Mouse (Mus musculus): ENCODE results near the gene Srebf1. TPM values are rescaled to one million over a fixed set of nuclear protein-coding genes. Genes with fewer than 3 reads are reported as not detected.

The Srebf1 gene
- polyA plus RNA-seq, 1 experiment: 12.3 TPM

GRCm38 (mm10) chr11:60255639-60256038 is 33.3 kb upstream of the Srebf1 start:
- H3K4me3 ChIP-seq (replicated peaks): no peak overlapping the region
- no peaks in the 10 kb centered on the region for H3K9me3 ChIP-seq (ENCODE audit: control insufficient read depth, low read length)
- H3K27me3 ChIP-seq (ENCODE audit: control insufficient read depth): no peaks in the 10 kb centered on the region
- no peak for TF ChIP-seq GATA1 (IDR thresholded peaks at IDR 0.05; ENCODE audit: low read length)
- no peak for TF ChIP-seq TAL1 (IDR thresholded peaks at IDR 0.05; ENCODE audit: low read length)
- H3K4me1 ChIP-seq (ENCODE audit: control insufficient read depth): no peaks in the 10 kb centered on the region; the same call in 1 of the 2 replicates
- peaks cover 78% of the 10 kb centered on the region for H3K36me3 ChIP-seq (ENCODE audit: control insufficient read depth)

GRCm38 (mm10) chr11:60255181-60255580 is 32.8 kb upstream of the Srebf1 start:
- Histone ChIP-seq H3K9me3 (ENCODE audit: control insufficient read depth, low read length) (no peaks in the 10 kb centered on the region; the same call in 1 of the 2 replicates), H3K4me3 (replicated peaks) (no peak overlapping the region), H3K4me1 (ENCODE audit: control insufficient read depth) (no peaks in the 10 kb centered on the region; the same call in 1 of the 2 replicates), H3K36me3 (ENCODE audit: control insufficient read depth) (peaks cover 79% of the 10 kb centered on the region), H3K27me3 (ENCODE audit: control insufficient read depth) (no peaks in the 10 kb centered on the region)
- TF ChIP-seq GATA1 (IDR thresholded peaks at IDR 0.05; ENCODE audit: low read length): no peak
- no peak for TF ChIP-seq TAL1 (IDR thresholded peaks at IDR 0.05; ENCODE audit: low read length)

- Histone ChIP-seq H3K27me3 (ENCODE audit: control insufficient read depth) (no peaks in the 10 kb centered on the region), H3K9me3 (ENCODE audit: control insufficient read depth, low read length) (no peaks in the 10 kb centered on the region; the same call in 1 of the 2 replicates), H3K4me1 (ENCODE audit: control insufficient read depth) (no peaks in the 10 kb centered on the region; the same call in 1 of the 2 replicates), H3K4me3 (replicated peaks) (no peak overlapping the region), H3K36me3 (ENCODE audit: control insufficient read depth) (peaks cover 76% of the 10 kb centered on the region)
- TF ChIP-seq TAL1 (IDR thresholded peaks at IDR 0.05; ENCODE audit: low read length) (no peak), GATA1 (IDR thresholded peaks at IDR 0.05; ENCODE audit: low read length) (no peak)
These were observed 31.9 kb upstream of the Srebf1 start for GRCm38 (mm10) chr11:60254308-60254707.

GRCm38 (mm10) chr11:60253546-60253945 is 31.2 kb upstream of the Srebf1 start:
- H3K9me3 ChIP-seq (ENCODE audit: control insufficient read depth, low read length): no peaks in the 10 kb centered on the region; the same call in 1 of the 2 replicates
- H3K4me1 ChIP-seq (ENCODE audit: control insufficient read depth): no peaks in the 10 kb centered on the region; the same call in 1 of the 2 replicates
- no peaks in the 10 kb centered on the region for H3K27me3 ChIP-seq (ENCODE audit: control insufficient read depth)
- H3K36me3 ChIP-seq (ENCODE audit: control insufficient read depth): peaks cover 70% of the 10 kb centered on the region
- TF ChIP-seq TAL1 (IDR thresholded peaks at IDR 0.05; ENCODE audit: low read length): no peak
- no peak for TF ChIP-seq GATA1 (IDR thresholded peaks at IDR 0.05; ENCODE audit: low read length)
- no peak overlapping the region for H3K4me3 ChIP-seq (replicated peaks)

GRCm38 (mm10) chr11:60250971-60251643 is 28.7 kb upstream of the Srebf1 start:
- Histone ChIP-seq H3K9me3 (ENCODE audit: control insufficient read depth, low read length) (no peaks in the 10 kb centered on the region; the same call in 1 of the 2 replicates), H3K36me3 (ENCODE audit: control insufficient read depth) (peaks cover 56% of the 10 kb centered on the region), H3K4me1 (ENCODE audit: control insufficient read depth) (no peaks in the 10 kb centered on the region; the same call in 1 of the 2 replicates), H3K27me3 (ENCODE audit: control insufficient read depth) (no peaks in the 10 kb centered on the region), H3K4me3 (replicated peaks) (no peak overlapping the region)
- no peak for TF ChIP-seq GATA1 (IDR thresholded peaks at IDR 0.05; ENCODE audit: low read length)
- TF ChIP-seq TAL1 (IDR thresholded peaks at IDR 0.05; ENCODE audit: low read length): no peak

GRCm38 (mm10) chr11:60249885-60250284 is 27.5 kb upstream of the Srebf1 start:
- TF ChIP-seq TAL1 (IDR thresholded peaks at IDR 0.05; ENCODE audit: low read length) (no peak), GATA1 (IDR thresholded peaks at IDR 0.05; ENCODE audit: low read length) (no peak)
- no peaks in the 10 kb centered on the region for H3K27me3 ChIP-seq (ENCODE audit: control insufficient read depth)
- no peaks in the 10 kb centered on the region; the same call in 1 of the 2 replicates for H3K9me3 ChIP-seq (ENCODE audit: control insufficient read depth, low read length)
- no peaks in the 10 kb centered on the region; the same call in 1 of the 2 replicates for H3K4me1 ChIP-seq (ENCODE audit: control insufficient read depth)
- H3K4me3 ChIP-seq (replicated peaks): no peak overlapping the region
- H3K36me3 ChIP-seq (ENCODE audit: control insufficient read depth): peaks cover 52% of the 10 kb centered on the region

- no peaks in the 10 kb centered on the region; the same call in 1 of the 2 replicates for H3K9me3 ChIP-seq (ENCODE audit: control insufficient read depth, low read length)
- H3K27me3 ChIP-seq (ENCODE audit: control insufficient read depth): no peaks in the 10 kb centered on the region
- H3K4me3 ChIP-seq (replicated peaks): no peak overlapping the region
- peaks cover 45% of the 10 kb centered on the region for H3K36me3 ChIP-seq (ENCODE audit: control insufficient read depth)
- TF ChIP-seq TAL1 (IDR thresholded peaks at IDR 0.05; ENCODE audit: low read length) (no peak), GATA1 (IDR thresholded peaks at IDR 0.05; ENCODE audit: low read length) (no peak)
- H3K4me1 ChIP-seq (ENCODE audit: control insufficient read depth): no peaks in the 10 kb centered on the region; the same call in 1 of the 2 replicates
These were observed 26.4 kb upstream of the Srebf1 start for GRCm38 (mm10) chr11:60248596-60249404.

- H3K4me1 ChIP-seq (ENCODE audit: control insufficient read depth): no peaks in the 10 kb centered on the region; the same call in 1 of the 2 replicates
- H3K4me3 ChIP-seq (replicated peaks): no peak overlapping the region
- TF ChIP-seq TAL1 (IDR thresholded peaks at IDR 0.05; ENCODE audit: low read length): no peak
- no peak for TF ChIP-seq GATA1 (IDR thresholded peaks at IDR 0.05; ENCODE audit: low read length)
- H3K27me3 ChIP-seq (ENCODE audit: control insufficient read depth): no peaks in the 10 kb centered on the region
- no peaks in the 10 kb centered on the region; the same call in 1 of the 2 replicates for H3K9me3 ChIP-seq (ENCODE audit: control insufficient read depth, low read length)
- peaks cover 40% of the 10 kb centered on the region for H3K36me3 ChIP-seq (ENCODE audit: control insufficient read depth)
These were observed 25.6 kb upstream of the Srebf1 start for GRCm38 (mm10) chr11:60247753-60248550.

Data from erythroblast, embryonic 14.5 days (primary cell).